Mouse (Mus musculus) liver, embryonic 12.5 days (tissue): ENCODE results near the gene 6330409D20Rik. TPM values are rescaled to one million over a fixed set of nuclear protein-coding genes. Genes with fewer than 3 reads are reported as not detected.

Experiments used
- ATAC-seq: fragments of 200-750 bp; cut with Nextera tagmentation; 2 replicates; pipeline ENCODE4 v1.8.0; 2017; ENCODE audit warnings: moderate number of reproducible peaks, mild to moderate bottlenecking, moderate library complexity
- H3K27ac ChIP-seq: fragments of 300-500 bp; sonication (generic); 2 replicates; pipeline ENCODE4 v1.5.1; 2016; ENCODE audit warnings: mild to moderate bottlenecking
- H3K27me3 ChIP-seq: fragments of 300-500 bp; sonication (generic); replicated peaks from 2 replicates; pipeline ENCODE4 v1.6.1; 2016; ENCODE audit warnings: mild to moderate bottlenecking, moderate library complexity
- H3K36me3 ChIP-seq: fragments of 300-500 bp; sonication (generic); 2 replicates; pipeline ENCODE4 v1.6.1; 2016; ENCODE audit warnings: mild to moderate bottlenecking, moderate library complexity
- H3K4me1 ChIP-seq: fragments of 300-500 bp; sonication (generic); 2 replicates; pipeline ENCODE4 v1.6.1; 2016
- H3K4me2 ChIP-seq: fragments of 300-500 bp; sonication (generic); 2 replicates; pipeline ENCODE4 v1.6.1; 2016; ENCODE audit warnings: mild to moderate bottlenecking, moderate library complexity
- H3K4me3 ChIP-seq: fragments of 300-500 bp; sonication (generic); 2 replicates; pipeline ENCODE4 v1.5.1; 2016; ENCODE audit warnings: mild to moderate bottlenecking, moderate library complexity
- H3K9ac ChIP-seq: fragments of 300-500 bp; sonication (generic); 2 replicates; pipeline ENCODE4 v1.6.1; 2016; ENCODE audit warnings: mild to moderate bottlenecking, moderate library complexity
- H3K9me3 ChIP-seq: fragments of 300-500 bp; sonication (generic); replicated peaks from 2 replicates; pipeline ENCODE4 v1.6.1; 2016; ENCODE audit warnings: mild to moderate bottlenecking, moderate library complexity
- WGBS: fragments of 180-500 bp; shearing (Covaris S2); methylation state at CpG from one replicate; pipeline ENCODE4 v1.1.7; 2016; ENCODE audit not compliant: insufficient replicate concordance; 5-methylcytosine and 5-hydroxymethylcytosine counted together
- polyA plus RNA-seq: library from polyadenylated mRNA; unstranded; fragments of >200 nt; fragmentation: Nextera tagmentation; extraction: Ambion mirVana; gene quantifications from 2 replicates; pipeline ENCODE4 v1.2.1, GENCODE M21; 2016

Gene 6330409D20Rik
- polyA plus RNA-seq, 1 experiment from 2014 or later: not detected

DNA sequence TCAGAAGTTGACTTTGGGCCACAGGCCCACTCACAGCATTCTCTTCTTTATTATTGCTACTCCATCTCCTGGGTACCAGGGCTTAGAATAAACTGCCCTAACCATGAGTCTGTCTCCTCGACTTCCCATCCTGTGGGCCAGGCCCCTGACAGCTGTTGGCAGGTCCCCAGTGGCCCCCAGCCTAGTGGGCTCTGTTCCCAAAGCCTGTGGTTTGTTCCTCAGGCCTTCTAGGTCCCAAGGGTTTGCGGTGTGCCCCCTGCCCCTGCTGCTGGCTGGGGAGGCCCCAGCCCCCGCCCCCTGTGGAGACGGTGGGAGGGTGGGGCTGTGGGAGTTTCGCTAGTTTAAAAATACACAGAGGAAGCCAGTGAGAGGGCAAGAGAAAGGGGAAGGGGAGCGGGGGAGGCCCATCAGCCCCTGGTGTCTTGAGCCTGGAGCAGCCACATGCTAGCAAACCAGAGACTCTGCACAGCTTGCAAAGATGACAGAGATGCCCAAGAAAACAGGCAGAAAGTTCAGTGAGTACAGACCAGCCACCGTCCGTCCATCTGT lies 20.1 kb downstream of the 6330409D20Rik start, which contains the start of gene Sh2d3c:
Gene Sh2d3c (plus strand): TSS at position 375 of the 549 bp plus-strand sequence.
- Histone ChIP-seq H3K4me1 (peaks cover 29% of the 10 kb centered on the region), H3K9me3 (no peaks in the 10 kb centered on the region), H3K4me2 (peak within 1 kb of the TSS; percentile 48), H3K27ac (0 out of 2 replicates have a peak within 1 kb of the TSS, but pooled peaks have one; percentile 2), H3K4me3 (peak within 1 kb of the TSS; percentile 26), H3K27me3 (no peaks in the 10 kb centered on the region), H3K9ac (peak within 1 kb of the TSS; percentile 33; the same call in 1 of the 2 replicates), H3K36me3 (peaks cover 10% of the 10 kb centered on the region; the same call in 1 of the 2 replicates)
- WGBS: 14% methylated on average over 8 of the region's 8 CpGs
- ATAC-seq: 0 out of 2 replicates have a peak, but pooled peaks have one; percentile 27

DNA sequence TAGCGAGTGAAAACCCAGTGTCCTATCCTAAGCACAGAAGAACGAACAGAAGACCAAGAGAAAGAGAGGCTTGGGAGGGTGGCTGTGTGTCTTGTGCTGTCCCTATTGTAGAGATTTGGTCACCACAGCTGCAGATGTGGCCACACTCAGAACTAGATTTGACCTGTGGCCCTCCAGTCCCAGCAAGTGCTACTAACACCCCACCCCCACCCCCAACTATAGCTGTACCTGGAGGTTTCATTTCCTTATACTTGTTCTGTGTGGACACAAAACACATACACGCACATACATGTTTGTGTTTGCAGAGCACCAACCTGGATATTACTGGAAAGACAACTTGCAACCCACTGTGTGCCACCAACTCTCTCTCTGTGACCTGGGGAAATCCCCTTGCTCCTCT lies 20.8 kb downstream of the 6330409D20Rik start:
- Histone ChIP-seq H3K9me3 (no peaks in the 10 kb centered on the region), H3K4me3 (no peak overlapping the region), H3K4me2 (0 out of 2 replicates have a peak overlapping the region, but pooled peaks have one; percentile 48), H3K36me3 (0 out of 2 replicates have a peak, but pooled peaks cover 3% of the 10 kb centered on the region), H3K27me3 (no peaks in the 10 kb centered on the region), H3K4me1 (peaks cover 33% of the 10 kb centered on the region), H3K9ac (no peak overlapping the region), H3K27ac (no peak overlapping the region)
- ATAC-seq: no peak
- 83% methylated on average over 3 of the region's 3 CpGs for WGBS

DNA sequence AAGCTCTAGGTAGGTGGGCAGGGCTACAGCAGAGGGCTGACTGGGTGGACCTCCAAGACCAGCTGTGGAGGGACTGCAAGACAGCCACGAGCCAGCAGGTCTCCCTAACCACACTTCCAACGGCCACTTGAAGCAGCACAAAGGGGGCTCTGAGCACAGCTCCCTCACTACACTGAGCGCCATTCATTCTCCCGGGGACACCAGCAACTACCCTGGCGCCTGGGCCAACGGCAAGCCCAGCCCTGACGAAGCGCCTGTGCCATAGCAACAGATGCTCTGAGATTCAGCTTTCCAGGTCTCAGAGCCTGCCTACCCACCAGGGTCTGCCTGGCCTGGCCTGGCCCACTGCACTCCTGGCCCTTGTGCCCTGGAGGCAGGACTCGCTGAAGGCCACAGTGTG lies 22.1 kb downstream of the 6330409D20Rik start:
- H3K4me3 ChIP-seq: no peak overlapping the region
- H3K9ac ChIP-seq: no peak overlapping the region
- H3K27me3 ChIP-seq: no peaks in the 10 kb centered on the region
- H3K27ac ChIP-seq: no peak overlapping the region
- ATAC-seq: no peak
- H3K36me3 ChIP-seq: no peaks in the 10 kb centered on the region
- H3K4me2 ChIP-seq: no peak overlapping the region
- peaks cover 46% of the 10 kb centered on the region for H3K4me1 ChIP-seq
- no peaks in the 10 kb centered on the region for H3K9me3 ChIP-seq
- 55% methylated on average over 9 of the region's 9 CpGs for WGBS

DNA sequence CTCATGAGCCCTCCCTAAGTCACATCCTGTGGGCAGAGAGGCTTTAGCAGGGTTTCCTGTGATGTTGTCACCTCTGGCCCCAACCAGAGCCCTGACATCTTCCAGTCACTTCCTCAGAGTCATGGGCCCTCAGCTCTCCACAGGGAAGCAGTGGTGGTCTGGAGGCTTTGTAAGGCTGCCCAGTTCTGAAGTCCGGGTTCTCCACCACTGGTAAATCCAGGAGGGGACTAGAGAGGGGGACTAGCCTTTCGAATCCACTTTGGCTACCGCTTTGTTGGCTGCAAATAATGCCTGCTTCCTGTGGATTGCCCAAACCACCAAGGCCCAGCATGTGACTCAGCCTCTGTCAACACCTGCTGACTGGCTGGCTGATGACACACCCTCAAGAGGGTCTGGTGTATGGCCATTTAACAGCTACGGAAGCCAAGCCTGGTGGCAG lies 25.8 kb downstream of the 6330409D20Rik start:
- Histone ChIP-seq H3K27ac (peak overlapping the region; percentile 93), H3K4me3 (no peak overlapping the region), H3K4me1 (peaks cover 41% of the 10 kb centered on the region), H3K9me3 (no peaks in the 10 kb centered on the region), H3K27me3 (no peaks in the 10 kb centered on the region), H3K9ac (peak overlapping the region; percentile 12; the same call in 1 of the 2 replicates), H3K4me2 (peak overlapping the region; percentile 9; the same call in 1 of the 2 replicates), H3K36me3 (peaks cover 17% of the 10 kb centered on the region)
- ATAC-seq: no peak
- whole genome bisulfite sequencing: 12% methylated on average over 4 of the region's 4 CpGs

DNA sequence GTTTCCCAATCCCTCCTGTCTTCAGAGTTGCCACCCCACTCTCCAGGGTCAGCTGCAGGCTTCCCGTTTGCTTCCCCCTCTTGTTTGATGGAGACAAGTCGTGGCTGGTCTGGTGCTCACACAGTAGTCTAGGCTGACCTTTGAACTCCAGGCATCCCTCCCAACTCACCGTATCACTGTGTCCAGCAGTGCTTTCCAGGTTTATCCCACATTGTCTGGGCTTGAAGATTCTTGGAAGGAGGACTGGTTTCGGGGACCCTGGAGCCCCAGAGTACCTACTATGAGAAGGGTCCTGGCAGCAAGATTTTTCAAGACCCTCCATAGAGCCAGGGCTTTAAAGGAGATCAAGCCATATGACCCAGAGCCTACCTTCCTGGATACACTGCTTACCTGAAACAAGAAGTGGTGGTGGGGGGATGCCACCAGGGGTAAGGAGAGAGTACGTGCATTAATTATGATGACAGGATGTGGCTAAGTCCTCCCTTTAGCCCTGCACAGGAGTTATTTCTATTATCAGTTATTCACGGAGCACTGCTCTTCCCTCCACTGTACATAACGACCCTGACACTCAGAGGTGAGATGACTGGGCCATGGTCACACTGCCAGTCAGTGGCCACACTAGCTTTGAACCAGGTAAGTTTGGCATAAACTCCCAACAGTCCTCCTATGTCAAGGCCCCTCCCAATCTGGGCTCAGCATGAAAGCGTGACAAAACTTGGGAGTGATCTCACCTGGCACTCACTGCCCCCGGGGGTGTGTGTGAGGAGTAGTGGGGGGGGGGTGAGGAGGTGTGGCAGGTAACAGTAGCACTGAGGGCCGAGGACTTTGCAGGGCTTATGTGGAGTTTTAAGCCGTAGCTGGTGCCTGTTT lies 26.5 kb downstream of the 6330409D20Rik start:
- Histone ChIP-seq H3K36me3 (peaks cover 24% of the 10 kb centered on the region), H3K4me2 (peak overlapping the region; percentile 83), H3K27me3 (no peaks in the 10 kb centered on the region), H3K27ac (peak overlapping the region; percentile 93), H3K9me3 (no peaks in the 10 kb centered on the region), H3K4me1 (peaks cover 42% of the 10 kb centered on the region), H3K4me3 (peak overlapping the region; percentile 93), H3K9ac (peak overlapping the region; percentile 90)
- 32% methylated on average over 11 of the region's 11 CpGs for WGBS
- ATAC-seq: no peak

DNA sequence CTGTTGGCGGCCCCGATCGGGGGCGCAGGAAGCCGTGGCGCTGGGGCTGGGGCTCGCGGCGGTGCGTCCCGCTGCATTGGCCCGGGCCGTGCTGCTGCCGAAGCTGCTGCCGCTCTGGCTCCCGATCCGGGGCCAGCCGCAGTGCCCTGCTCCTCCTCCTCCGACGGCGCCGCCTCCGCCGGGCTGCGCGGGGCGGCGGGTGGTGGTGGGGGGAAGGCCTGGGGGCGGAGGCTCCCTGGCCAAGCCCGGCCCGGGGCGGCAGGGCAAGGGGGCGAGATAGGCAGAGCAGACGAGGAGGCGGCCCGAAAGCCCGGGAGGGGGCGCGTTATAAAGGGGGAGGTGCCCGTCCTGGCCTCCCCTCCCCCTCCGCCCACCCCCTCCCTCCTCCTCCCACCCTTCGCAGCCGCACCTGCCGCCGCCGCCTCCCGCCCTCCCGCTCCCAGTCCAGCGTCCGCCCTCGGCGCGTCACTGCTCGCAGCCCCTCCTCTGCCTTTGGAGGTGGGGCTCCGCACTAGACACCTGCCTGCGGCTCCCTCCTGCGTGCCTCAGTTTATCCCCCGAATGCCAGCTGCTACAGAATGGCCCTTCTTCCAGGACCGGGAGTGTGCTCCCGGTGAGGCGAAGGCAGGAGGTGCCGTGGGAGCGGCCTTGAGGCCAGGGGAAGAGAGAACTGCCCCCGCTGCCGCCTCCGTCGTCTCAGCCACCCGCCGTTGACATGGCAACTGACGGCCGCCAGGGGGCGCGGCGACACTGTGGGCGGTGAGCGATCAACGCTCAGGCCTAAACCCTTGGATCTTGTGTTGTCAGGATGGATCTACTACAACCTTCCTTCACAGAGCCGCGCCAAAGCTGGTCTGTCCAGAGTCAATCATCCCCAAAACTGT lies 27.6 kb downstream of the 6330409D20Rik start, which contains the start of gene Cdk9:
Gene Cdk9 (minus strand): TSS at position 143 of the 884 bp plus-strand sequence.
- Histone ChIP-seq H3K36me3 (peaks cover 36% of the 10 kb centered on the region), H3K4me2 (peak within 1 kb of the TSS; percentile 83), H3K9ac (peak within 1 kb of the TSS; percentile 90), H3K4me3 (peak within 1 kb of the TSS; percentile 93), H3K27ac (peak within 1 kb of the TSS; percentile 93), H3K27me3 (no peaks in the 10 kb centered on the region), H3K9me3 (no peaks in the 10 kb centered on the region), H3K4me1 (peaks cover 45% of the 10 kb centered on the region)
- WGBS: 1% methylated on average over 36 of the region's 79 CpGs
- peak; percentile 82 for ATAC-seq

DNA sequence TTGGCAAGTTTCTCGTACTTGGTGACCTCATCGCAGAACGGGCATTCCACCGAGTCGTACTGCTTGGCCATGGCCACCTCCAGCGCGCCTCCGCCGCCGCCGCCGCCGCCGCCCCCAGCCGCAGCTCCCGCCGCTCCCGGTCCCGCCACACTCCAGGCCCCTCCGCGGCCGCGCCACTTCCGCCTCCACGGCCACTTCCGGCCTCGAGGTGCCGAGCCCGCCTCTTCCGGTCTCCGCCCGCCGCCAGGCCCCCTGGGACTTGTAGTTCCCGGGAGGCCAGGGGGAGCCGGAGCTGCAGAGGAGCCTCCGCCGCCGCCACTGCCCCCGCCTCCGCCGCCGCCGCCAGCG lies 28.3 kb downstream of the 6330409D20Rik start:
- ATAC-seq: peak; percentile 88
- Histone ChIP-seq H3K36me3 (peaks cover 42% of the 10 kb centered on the region), H3K27ac (peak overlapping the region; percentile 93), H3K4me2 (peak overlapping the region; percentile 83), H3K9me3 (no peaks in the 10 kb centered on the region), H3K9ac (peak overlapping the region; percentile 90), H3K27me3 (no peaks in the 10 kb centered on the region), H3K4me1 (peaks cover 45% of the 10 kb centered on the region), H3K4me3 (peak overlapping the region; percentile 93)
- WGBS: under 1% methylated on average over 26 of the region's 44 CpGs

DNA sequence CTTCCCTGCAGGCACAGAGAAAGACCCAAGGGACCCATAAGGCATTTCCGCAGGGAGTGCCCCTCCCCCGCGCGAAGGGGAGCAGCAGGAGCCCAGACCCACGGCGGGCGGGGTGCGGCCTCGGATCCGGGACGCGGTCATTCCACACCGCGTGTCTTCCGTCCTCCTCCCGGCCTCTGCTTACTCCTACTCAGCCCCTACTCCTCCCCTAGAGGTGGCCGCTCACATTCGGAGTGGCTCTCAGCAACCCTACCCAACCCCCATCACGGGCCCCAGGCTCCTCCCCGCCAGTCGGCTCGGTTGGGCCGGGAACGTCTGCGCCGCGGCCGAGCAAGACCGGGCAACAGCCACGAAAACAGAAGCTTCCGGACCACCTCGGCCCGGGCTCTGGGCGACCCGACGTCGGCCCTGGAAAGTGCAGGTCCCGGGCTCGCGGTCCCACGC lies 28.7 kb downstream of the 6330409D20Rik start:
- Histone ChIP-seq H3K4me1 (peaks cover 45% of the 10 kb centered on the region), H3K27ac (peak overlapping the region; percentile 93), H3K27me3 (no peaks in the 10 kb centered on the region), H3K9ac (peak overlapping the region; percentile 90), H3K36me3 (peaks cover 46% of the 10 kb centered on the region), H3K4me3 (peak overlapping the region; percentile 93), H3K4me2 (peak overlapping the region; percentile 83), H3K9me3 (no peaks in the 10 kb centered on the region)
- WGBS: under 1% methylated on average over 41 of the region's 41 CpGs
- peak; percentile 76 for ATAC-seq

DNA sequence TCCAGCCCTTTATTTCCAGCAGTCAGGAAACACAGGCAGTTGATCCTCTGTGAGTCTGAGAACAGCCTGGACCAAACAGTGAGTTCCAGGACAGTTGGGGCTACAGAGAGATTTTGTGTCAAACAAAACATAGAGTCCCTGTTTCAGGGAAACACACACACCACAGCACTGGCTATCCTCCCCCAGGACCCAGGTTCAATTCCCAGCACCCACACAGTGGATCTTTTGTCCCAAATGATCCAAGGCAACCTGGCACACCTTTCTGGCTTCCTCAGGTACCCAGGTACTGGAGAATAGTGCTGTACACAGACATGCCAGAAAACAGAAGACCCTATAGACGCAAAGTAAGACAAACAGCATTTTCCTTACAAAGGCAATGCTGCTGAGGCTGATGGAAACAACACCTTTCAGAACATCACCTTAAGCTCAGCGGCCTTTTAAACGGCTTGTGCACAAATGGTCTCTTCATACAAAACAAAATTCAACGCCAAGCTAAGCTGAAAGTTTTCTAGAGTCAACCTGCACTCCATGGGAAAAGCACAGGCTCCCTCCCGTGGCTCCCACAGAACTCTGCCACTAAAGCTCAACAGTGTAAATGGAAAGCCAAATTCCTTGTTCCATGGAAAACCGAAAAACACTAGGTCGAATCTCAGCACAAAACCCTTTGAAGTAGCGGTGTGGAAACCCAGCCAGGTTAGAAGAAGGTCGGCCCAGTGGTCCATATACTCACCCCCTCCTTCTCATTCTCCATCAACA lies 29.3 kb downstream of the 6330409D20Rik start:
- no peaks in the 10 kb centered on the region for H3K27me3 ChIP-seq
- H3K4me2 ChIP-seq: peak overlapping the region; percentile 83
- peaks cover 52% of the 10 kb centered on the region for H3K36me3 ChIP-seq
- H3K4me1 ChIP-seq: peaks cover 45% of the 10 kb centered on the region
- 13% methylated on average over 9 of the region's 9 CpGs for WGBS
- peak overlapping the region; percentile 93 for H3K4me3 ChIP-seq
- ATAC-seq: no peak
- H3K9me3 ChIP-seq: no peaks in the 10 kb centered on the region
- peak overlapping the region; percentile 90 for H3K9ac ChIP-seq
- H3K27ac ChIP-seq: peak overlapping the region; percentile 93

DNA sequence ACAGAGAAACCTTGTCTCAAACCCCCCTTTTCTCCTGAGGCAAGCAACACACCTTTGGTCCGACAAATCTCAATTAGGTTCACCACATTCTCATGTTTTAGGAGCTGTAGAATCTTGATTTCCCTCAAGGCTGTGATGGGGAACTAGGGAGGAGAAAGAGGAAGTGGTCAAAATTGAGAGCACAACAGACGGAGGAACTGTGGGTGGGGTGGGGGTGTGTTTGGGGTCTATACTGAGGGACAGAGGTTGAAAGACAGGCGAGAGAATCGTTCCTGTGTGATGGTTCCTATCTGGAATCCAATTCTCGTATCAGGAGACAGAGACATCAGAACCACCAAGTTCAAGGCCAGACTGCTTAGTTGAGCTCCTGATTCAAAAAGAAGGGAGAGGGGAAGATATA lies 30.4 kb downstream of the 6330409D20Rik start:
- Histone ChIP-seq H3K36me3 (peaks cover 63% of the 10 kb centered on the region), H3K4me1 (peaks cover 44% of the 10 kb centered on the region), H3K27ac (no peak overlapping the region), H3K27me3 (no peaks in the 10 kb centered on the region), H3K4me2 (peak overlapping the region; percentile 83; the same call in 1 of the 2 replicates), H3K9ac (no peak overlapping the region), H3K9me3 (no peaks in the 10 kb centered on the region), H3K4me3 (no peak overlapping the region)
- 41% methylated on average over 5 of the region's 5 CpGs for WGBS
- no peak for ATAC-seq
